Mouse (Mus musculus) cerebellum, adult 18-20 months (tissue): Measurements from ENCODE around the gene Slbp.
A peak's percentile ranks its signal among the peaks of the same experiment; 100 is the strongest.

ENCODE experiments used
- DNase-seq, 2 experiments: peaks; one replicate each; pipeline ENCODE4 v3.0.0; 2021

The Slbp gene

DNA sequence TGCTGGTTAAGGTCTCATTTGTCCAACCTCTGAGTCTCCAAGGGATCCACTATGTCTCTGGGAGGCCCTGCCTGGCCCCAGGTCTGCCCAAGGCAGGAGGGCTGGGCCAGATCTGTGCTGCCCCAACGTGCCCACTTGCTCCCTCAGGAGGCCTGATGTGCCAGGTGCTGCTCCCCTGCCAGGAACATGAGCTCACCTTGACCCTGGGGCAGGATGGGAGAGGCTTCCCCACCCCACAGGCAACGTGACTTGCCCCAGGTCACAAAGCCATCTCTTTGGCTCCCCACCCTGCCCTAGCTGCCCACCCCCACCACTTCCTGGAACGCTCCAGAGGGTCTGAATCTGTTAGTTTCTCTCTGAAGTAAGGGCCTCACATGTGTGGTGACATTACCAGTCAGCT, 28.7 kb upstream of the Slbp start:
- no peak for DNase-seq

GRCm38 (mm10) chr5:33678244-33678643, 25.9 kb upstream of the Slbp start:
- no peak for DNase-seq

- peak; percentile 31 to 49 for DNase-seq
Measured at GRCm38 (mm10) chr5:33675964-33676363, 23.6 kb upstream of the Slbp start.

DNA sequence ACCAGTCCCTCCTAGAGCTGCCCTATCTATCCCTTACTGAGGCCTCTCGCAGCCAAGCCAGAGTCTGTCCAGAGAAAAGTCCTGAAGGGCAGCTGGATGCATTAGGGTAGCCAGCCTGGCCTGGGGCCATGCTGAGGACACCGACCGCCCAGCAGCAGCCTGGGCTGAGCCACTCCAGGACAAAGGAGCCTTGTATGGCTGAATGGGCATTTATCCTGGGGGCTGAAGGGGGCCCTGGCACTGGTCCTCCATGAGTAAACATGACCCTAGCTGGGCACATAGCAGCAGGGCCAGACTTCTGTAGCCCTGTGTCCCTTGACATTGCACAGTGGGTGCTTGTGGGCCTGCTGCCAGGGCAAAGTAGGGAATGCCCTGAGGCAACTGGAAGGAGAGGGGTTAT, 22.1 kb upstream of the Slbp start:
- DNase-seq = peak; percentile 25 to 38

GRCm38 (mm10) chr5:33671659-33672058, 19.3 kb upstream of the Slbp start:
- no peak for DNase-seq

- peak in 1 of 2 experiments; percentile 15 for DNase-seq
Measured at GRCm38 (mm10) chr5:33668223-33668622, 15.8 kb upstream of the Slbp start.

GRCm38 (mm10) chr5:33658664-33659050, 6.3 kb upstream of the Slbp start:
- DNase-seq = no peak

- peak; percentile 97 to 100 for DNase-seq
Measured at GRCm38 (mm10) chr5:33657787-33658663, 5.7 kb upstream of the Slbp start, which contains the start of the genes Tacc3 and Tmem129. Gene Tacc3 (plus strand): TSS chr5:33658128. Gene Tmem129 (minus strand): TSS chr5:33658416.

DNA sequence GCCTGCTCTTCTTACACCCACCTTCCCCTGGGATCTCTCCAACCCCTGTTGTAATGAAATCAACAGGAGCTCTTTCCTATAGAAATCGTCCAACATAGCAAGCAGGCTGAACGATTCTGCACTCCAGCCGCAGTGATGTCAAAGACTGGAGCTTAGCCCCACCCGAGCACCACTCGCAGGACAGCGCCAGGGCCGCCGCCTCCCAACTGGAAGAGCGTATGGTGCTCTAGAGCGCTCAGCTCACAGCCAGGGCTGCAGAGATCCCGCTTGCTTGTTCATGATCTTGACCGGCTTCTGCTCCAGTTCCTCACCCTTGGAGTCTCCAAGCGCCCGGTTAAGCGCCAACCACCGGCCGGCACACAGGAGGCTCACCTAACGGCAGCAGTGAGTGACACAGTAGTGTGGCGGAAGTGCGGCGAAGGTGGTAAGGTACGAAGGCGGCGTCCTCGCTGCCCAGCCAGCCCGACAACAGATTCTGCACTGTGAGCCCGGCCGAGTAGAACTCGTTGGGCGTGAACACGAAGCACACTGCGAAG, 4.9 kb upstream of the Slbp start:
- DNase-seq = no peak

DNA sequence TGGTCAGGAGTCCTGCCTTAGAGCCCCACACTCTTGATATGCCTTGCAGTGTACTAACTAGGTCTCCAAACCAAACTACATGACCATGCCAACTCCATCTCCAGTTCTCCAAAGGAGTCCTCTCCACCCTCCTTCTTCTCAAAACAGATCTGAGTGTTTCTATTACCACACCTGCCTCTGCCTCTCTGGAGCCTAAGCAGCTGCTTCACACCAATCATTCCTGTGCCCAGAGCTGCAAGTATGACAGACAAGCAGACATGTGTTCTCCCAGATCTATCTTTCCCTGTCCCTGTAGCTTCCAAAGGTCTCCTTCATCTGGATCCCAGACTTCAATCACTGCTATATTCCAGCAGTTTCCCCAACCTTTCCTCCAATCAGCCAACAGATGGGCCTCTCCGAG, 4.4 kb upstream of the Slbp start:
- no peak for DNase-seq

- DNase-seq = peak in 1 of 2 experiments; percentile 13
Measured at GRCm38 (mm10) chr5:33655251-33655840, 3.0 kb upstream of the Slbp start.

DNA sequence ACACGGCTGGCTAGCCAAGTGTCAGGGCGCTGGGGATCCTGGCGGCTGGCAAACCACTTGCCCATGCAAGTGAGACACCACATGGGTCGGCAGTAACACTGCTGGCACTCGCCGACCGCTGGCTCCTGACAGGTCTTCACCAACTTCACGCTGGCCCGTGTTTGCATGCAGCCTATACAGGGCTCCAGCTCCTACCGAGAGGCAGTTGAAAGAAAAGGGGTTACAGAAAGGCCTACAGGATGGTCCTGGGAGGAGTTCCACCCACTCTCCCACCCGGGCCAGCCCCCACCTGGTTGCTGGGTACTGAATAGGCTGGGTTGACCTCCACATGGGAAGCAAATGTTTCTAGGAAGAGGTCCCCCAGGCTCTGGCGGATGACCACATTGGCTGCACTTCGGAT, 2.0 kb upstream of the Slbp start:
- peak in 1 of 2 experiments; percentile 15 for DNase-seq

- DNase-seq = no peak
Measured at GRCm38 (mm10) chr5:33652783-33653173, 404 bp upstream of the Slbp start.

GRCm38 (mm10) chr5:33651541-33651920, 843 bp downstream of the Slbp start:
- no peak for DNase-seq

GRCm38 (mm10) chr5:33651017-33651416, 1.4 kb downstream of the Slbp start:
- no peak for DNase-seq

GRCm38 (mm10) chr5:33640652-33641051, 11.7 kb downstream of the Slbp start:
- peak; percentile 50 to 57 for DNase-seq

DNA sequence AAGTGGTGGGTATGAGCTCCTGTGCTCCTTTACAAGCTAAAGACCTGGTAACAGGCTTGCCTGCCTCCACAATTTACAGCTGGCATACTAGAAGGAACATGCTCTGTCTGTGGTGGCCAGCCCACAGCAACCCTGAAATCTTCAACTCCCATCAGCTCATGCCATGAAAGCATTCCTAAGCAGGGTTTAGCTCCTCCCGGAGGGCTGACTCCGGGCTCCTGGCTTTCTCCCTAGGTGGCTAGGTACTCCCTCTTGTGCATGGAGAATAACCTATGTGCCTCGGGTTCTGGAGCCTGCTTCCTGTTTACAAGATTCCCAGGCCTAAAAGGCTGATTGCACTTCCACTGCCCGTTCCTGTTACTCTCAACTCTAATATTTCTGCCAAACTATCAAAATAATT, 13.5 kb downstream of the Slbp start:
- DNase-seq = no peak

DNA sequence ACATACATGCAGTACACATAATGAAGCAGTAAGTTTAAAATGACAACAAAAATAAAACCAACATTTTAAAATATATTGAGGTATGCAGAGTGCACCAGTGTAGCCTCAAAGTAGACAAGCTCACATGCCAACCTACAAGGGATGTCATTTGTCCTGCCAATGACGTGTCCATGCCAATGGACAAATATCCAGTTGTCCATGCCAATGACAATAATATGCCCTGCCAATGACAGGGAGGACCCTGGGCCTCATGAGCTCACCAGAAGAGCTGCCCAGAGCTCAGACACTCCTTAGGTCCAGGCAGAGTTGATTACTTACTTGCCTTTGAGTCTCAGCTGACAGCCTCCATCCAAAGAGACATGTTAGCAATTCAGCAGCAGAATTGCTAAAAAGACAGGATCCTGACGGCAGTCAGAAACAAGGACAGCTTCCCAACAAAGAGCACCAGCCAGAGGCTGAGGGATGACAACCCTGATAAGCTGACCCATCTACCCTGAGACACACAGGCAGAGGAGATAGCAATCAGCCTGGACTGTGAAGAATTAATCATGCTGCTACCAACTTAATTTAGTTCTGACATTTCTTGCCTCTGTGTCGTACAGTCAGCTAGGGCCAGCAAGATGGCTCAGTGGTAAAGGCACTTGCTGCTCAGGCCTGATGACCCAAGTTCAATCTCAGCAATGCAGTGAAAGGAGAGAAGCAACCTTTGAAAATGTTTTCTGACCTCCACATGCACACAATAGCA, 14.6 kb downstream of the Slbp start:
- no peak for DNase-seq

GRCm38 (mm10) chr5:33635361-33635760, 17.0 kb downstream of the Slbp start:
- DNase-seq = no peak

- no peak for DNase-seq
Measured at GRCm38 (mm10) chr5:33632526-33632925, 19.8 kb downstream of the Slbp start.

GRCm38 (mm10) chr5:33630615-33631014, 21.8 kb downstream of the Slbp start:
- no peak for DNase-seq

DNA sequence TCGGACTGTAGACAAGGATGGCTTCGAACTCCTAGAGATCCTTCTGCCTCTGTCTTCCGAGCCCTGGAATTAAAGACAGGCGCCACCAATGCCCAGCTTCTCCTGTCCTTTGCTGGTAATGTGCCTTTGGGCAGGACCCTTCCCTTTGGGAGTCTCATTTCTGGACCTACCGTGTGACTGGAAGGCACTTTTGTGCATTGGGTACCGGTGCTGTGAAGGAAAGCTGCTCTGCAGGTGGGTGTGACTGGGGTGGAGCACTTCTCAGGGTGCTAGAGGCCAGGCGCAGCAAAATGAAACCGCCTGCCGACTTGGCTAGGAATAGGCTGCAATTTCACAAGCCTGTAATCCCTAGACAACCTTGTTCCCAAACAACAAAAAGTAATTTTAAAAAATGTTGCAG, 22.3 kb downstream of the Slbp start:
- DNase-seq = peak in 1 of 2 experiments; percentile 33

GRCm38 (mm10) chr5:33629301-33629987, 22.9 kb downstream of the Slbp start, which contains the start of the genes Fam53a and Gm9903:
Gene Fam53a (minus strand): TSS chr5:33629635.
Gene Gm9903 (plus strand): TSS chr5:33629925.
- DNase-seq = peak; percentile 100
